Mouse (Mus musculus): ENCODE data around the gene Haus4. TPM values are rescaled to one million over a fixed set of nuclear protein-coding genes. Genes with fewer than 3 reads are reported as not detected.

Haus4 gene
- polyA plus RNA-seq, 1 experiment from 2014 or later = 43.1 TPM

Other genes with a start within 250 kb of the Haus4 start
- gene Oxa1l, start 193.8 kb downstream of the Haus4 start, polyA plus RNA-seq (2015; fragmentation: Nextera tagmentation; extraction: Ambion mirVana) = 43.8 and 50.6 TPM in 2 replicates
- 5.6 and 6.1 TPM in 2 replicates for gene Slc7a7, start 136.8 kb downstream of the Haus4 start, polyA plus RNA-seq (2015; fragmentation: Nextera tagmentation; extraction: Ambion mirVana)
- 270 and 310 TPM in 2 replicates for gene Mrpl52, start 127.7 kb downstream of the Haus4 start, polyA plus RNA-seq (2015; fragmentation: Nextera tagmentation; extraction: Ambion mirVana)
- gene Mmp14, start 123.0 kb downstream of the Haus4 start, polyA plus RNA-seq (2015; fragmentation: Nextera tagmentation; extraction: Ambion mirVana) = 54.5 and 57.3 TPM in 2 replicates
- 19.9 and 24.4 TPM in 2 replicates for gene Lrp10, start 90.5 kb downstream of the Haus4 start, polyA plus RNA-seq (2015; fragmentation: Nextera tagmentation; extraction: Ambion mirVana)
- gene Rem2, start 78.5 kb downstream of the Haus4 start, polyA plus RNA-seq (2015; fragmentation: Nextera tagmentation; extraction: Ambion mirVana) = 24.2 and 24.4 TPM in 2 replicates
- gene Prmt5, start 37.1 kb downstream of the Haus4 start, polyA plus RNA-seq (2015; fragmentation: Nextera tagmentation; extraction: Ambion mirVana) = 107 and 113 TPM in 2 replicates
- gene Ajuba, start 22.9 kb upstream of the Haus4 start, polyA plus RNA-seq (2015; fragmentation: Nextera tagmentation; extraction: Ambion mirVana) = 18.8 and 20.3 TPM in 2 replicates
- gene 4931414P19Rik, start 51.4 kb upstream of the Haus4 start, polyA plus RNA-seq (2015; fragmentation: Nextera tagmentation; extraction: Ambion mirVana) = 8.3 and 9.4 TPM in 2 replicates
- gene Psmb5, start 63.4 kb upstream of the Haus4 start, polyA plus RNA-seq (2015; fragmentation: Nextera tagmentation; extraction: Ambion mirVana) = 462 and 492 TPM in 2 replicates
- 0.04 TPM in 1 of 2 replicates, not detected in the other for gene Psmb11, start 66.8 kb upstream of the Haus4 start, polyA plus RNA-seq (2015; fragmentation: Nextera tagmentation; extraction: Ambion mirVana)
- not detected in 2 replicates for gene Gm17606, start 86.3 kb upstream of the Haus4 start, polyA plus RNA-seq (2015; fragmentation: Nextera tagmentation; extraction: Ambion mirVana)
- 7.1 and 8.0 TPM in 2 replicates for gene Cdh24, start 86.7 kb upstream of the Haus4 start, polyA plus RNA-seq (2015; fragmentation: Nextera tagmentation; extraction: Ambion mirVana)
- 84.6 and 87.5 TPM in 2 replicates for gene 1700123O20Rik, start 131.6 kb upstream of the Haus4 start, polyA plus RNA-seq (2015; fragmentation: Nextera tagmentation; extraction: Ambion mirVana)
- gene Acin1, start 132.3 kb upstream of the Haus4 start, polyA plus RNA-seq (2015; fragmentation: Nextera tagmentation; extraction: Ambion mirVana) = 191 and 216 TPM in 2 replicates
- 0.15 TPM in 1 of 2 replicates, not detected in the other for gene Gm29776, start 144.2 kb upstream of the Haus4 start, polyA plus RNA-seq (2015; fragmentation: Nextera tagmentation; extraction: Ambion mirVana)
- not detected in 2 replicates for gene Cebpe, start 157.6 kb upstream of the Haus4 start, polyA plus RNA-seq (2015; fragmentation: Nextera tagmentation; extraction: Ambion mirVana)
- gene Slc7a8, start 227.3 kb upstream of the Haus4 start, polyA plus RNA-seq (2015; fragmentation: Nextera tagmentation; extraction: Ambion mirVana) = 3.2 and 3.5 TPM in 2 replicates

Data from forebrain, embryonic 13.5 days (tissue).